Mouse (Mus musculus): ENCODE results near the gene Grwd1.

DNA sequence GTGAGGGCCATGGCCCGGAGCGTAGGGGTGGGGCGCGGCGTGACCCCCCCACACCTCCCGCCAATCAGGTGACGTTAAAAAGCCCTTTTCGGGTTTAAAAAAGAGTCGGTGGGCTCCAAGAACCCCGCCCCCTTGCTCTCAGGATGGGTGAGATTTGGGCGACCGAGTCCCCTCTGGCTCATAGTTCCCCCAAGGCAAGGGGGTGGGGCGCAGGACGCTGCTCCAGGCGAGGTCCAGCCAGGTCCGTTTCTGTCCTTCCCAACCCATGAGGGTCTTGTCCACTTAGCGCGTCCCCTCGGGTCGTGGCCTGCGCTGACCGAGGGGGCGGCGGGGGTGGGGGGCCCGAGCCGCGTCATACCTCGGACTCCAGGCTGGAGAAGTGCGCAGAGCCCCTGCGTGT lies 1.7 kb upstream of the Grwd1 start:
- TF ChIP-seq POLR2A (IDR thresholded peaks at IDR 0.05; ENCODE audit: low read depth, low read length) (no peak), CTCF (conservative IDR thresholded peaks at IDR 0.05; ENCODE audit: insufficient read depth, insufficient read length, low read depth, low read length) (no peak)

Measured in kidney, adult 2 months (tissue).